Mouse (Mus musculus): ENCODE data around the gene Atp8a2.
"Not testable (repeated sequence)": the region's sequence is repeated elsewhere in the genome, so short reads cannot be mapped to it uniquely, and the experiment has no call there.

Gene Atp8a2

DNA sequence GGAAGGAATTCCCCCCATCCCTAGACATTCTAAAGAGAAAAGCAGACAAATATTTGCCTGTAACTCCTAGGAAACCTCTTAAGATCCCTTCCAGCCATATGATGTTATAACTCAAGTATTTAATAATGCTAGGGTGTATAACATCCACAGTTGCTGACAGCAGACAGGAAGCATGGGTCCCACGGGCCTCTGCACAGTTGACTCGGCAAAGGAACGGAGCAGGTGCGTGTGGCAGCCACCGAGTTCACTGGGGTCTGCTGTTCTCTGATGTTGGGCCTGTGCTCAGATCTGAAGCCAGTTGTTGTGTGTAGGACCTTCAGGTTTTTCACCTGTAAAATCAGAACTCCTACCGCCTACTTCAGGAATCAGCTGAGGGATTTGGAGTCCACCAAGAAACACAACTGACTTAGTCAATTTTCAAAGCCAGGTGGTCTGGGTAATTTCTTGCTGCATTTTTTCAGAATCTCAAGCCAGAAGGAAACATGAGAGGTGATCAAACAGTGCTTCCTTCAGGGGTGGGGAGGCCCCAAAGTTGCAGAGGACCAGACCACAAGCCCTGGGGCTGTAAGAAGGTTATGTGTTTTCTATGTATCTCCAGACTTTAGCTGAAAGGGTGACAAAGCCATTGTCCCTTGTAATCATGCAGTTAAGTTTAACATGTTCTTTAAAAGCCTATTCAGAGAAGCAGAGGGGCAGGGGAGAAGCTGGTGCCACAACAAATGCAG lies 338.3 kb downstream of the Atp8a2 start:
- DNase-seq (ENCODE audit: extremely low read depth, low read depth, low spot score): no peak

DNA sequence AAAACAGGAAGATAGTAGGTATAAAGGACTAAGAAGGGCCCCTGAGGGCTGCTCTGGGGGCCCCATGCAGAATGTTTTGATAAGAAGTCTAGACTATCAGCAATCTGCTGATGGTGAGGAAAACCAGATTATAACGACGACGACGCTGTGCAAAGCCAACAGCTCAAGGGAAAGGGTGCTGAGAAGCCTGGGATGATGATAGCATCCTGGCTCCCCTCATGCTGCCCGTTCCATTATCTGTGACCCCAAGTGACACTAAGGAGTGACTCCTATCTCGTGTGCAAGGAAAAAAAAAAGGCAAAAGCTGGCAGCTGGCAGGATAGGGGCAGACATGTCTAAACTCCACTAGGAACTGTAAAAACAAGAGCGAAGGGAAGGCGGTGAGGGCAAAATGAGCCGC lies 343.8 kb downstream of the Atp8a2 start:
- no peak for DNase-seq (ENCODE audit: extremely low read depth, low read depth, low spot score)

DNA sequence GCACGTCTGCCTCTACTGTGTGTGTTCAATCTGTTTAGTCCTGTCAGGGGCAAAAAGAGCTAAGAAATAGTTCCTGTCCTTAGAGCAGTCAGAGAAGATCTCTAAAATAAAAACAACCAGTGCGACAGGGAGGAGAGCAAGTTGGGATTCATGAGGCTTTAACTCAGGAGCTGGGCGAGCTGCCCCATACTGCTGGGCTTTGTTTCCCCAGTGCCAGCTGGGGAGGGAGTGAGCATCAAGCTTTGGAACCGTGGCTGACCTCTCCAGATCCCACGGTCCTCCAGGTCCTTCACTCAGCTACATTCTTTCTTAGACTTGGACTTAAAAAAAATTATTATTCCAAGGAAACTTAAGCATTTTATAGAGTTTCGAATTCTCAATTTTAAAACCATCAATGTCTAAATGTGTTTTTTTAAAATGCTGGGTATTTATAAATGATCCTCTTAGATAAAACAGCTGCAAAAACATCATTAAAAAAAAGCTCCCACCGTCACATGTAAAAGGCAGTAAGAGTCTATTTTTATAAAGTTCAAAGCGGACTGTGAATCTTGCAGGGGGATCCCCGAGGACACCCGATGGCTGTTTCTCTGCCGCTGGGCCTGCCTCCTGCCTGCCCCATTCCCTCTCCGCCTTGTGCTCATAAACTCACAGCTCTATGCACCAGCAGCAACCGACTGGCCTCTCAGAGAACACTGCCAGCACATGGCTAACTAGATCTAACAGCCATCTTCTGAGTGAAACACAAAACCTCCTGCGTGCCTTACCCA lies 350.2 kb downstream of the Atp8a2 start:
- no peak for DNase-seq (ENCODE audit: extremely low read depth, low read depth, low spot score)

DNA sequence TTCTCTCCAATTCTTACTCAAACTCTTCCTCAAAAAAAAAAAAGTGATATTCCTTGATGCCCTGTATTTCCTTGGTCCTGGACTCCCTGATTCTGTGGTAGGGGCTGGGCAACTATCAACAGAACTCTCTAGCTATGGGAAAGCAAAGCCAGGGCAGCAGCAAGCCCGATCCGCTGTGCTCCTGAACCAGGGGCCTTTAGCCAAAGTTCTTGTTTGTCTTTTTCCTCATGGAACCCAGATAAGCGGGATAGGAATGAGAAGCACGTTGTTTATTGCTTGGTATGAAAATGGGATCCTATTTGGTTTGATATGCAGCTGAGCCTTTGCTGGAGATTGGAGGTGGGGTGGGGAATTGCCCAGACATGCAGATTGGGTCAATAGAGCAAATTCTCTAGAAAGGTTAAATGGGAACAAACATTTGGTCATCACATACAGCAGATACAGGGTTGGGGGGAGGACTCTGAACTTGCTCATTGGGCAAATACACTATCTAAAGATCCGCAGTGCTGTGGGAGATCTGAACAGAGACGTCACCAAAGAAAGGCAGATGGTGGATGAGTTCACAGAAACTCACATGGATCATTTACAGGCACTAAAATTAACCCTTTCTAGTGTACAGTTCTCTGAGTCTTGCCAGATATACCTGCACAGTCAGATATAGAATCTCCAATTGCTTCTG lies 353.6 kb downstream of the Atp8a2 start:
- no peak for DNase-seq (ENCODE audit: extremely low read depth, low read depth, low spot score)

DNA sequence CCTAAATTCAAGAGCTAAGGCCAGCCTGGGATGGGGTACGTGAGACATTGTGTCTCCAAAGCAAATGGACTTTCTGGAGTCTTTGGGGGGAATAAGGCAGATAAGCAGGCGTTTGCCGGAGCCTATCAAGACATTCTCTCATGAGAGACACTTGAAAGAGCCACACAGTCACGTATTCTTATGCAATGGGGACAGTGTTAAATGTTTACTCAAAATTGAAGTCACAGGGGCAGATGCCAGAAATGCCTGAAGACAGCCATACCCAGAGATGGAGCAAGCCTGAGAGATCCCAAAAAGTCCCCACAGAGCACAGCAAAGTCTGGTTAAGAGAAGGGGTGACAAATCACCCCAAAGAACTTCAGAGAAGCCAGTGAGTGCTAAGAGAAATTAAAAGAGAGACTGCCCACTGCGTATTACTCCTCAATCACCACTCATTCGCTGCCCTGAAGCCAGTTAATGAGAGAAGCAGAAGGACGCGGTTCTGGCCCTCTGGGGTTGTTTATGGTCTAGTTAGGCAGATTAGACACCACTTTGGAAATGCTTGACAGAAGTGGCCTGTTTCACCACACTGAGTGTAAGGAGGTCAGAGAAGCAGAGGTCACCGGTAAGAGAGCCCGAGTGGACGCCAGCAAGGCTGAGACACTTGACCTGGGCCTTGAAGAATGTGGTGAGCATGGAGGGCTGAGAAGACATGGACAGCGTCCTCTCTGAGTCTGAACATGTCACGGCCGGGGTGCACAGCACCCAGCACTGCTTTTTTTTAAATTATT lies 356.8 kb downstream of the Atp8a2 start:
- DNase-seq (ENCODE audit: extremely low read depth, low read depth, low spot score): no peak

DNA sequence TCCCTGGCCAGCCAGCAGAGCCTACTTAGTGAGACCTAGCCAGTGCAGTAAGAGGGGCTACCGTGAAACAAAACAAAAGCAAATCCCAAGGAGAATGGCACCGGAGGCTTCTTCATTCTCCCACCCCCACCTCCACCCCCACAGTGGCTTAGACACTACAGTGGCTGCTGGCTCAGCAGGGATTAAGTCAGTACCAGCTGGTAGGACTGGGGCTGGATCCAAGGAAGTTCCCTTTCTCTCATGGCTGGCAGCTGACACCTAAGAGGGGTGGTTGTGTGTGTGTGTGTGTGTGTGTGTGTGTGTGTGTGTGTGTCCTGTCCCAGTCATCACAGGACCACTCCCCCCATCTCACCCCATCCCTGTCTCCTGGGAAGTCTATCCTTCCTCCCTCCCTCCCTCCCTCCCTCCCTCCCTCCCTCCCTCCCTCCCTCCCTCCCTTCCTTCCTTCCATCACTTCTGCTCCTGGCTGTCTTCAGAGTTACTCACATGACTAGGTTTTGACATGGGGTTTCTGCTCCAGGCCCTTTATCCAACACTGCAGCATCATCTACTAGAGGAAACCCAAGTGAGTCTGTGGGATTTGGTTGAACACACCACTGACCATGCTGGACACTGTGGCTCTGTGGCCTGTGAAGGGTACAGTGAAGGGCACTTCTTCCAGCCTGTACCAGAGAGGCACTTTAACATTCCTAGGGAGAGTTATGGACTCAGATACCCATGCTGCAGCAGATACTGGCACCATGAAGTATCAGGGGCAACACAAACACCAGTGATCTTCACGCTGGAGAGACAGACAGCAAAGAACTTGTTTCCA lies 358.3 kb downstream of the Atp8a2 start:
- not testable (repeated sequence) for DNase-seq (ENCODE audit: extremely low read depth, low read depth, low spot score)

DNA sequence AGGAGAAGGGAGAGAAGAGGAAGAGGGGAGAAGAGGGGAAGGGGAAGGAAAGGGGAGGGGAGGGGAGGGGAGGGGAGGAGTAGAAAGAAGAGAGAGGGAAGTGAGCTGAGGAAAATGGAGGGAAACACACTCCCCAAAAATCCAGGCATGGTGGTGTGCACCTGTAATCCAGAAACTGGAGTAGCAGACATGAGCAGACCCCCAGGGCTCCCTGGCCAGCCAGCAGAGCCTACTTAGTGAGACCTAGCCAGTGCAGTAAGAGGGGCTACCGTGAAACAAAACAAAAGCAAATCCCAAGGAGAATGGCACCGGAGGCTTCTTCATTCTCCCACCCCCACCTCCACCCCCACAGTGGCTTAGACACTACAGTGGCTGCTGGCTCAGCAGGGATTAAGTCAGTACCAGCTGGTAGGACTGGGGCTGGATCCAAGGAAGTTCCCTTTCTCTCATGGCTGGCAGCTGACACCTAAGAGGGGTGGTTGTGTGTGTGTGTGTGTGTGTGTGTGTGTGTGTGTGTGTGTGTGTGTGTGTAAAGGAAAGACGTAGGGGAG lies 359.2 kb downstream of the Atp8a2 start:
- not testable (repeated sequence) for DNase-seq (ENCODE audit: extremely low read depth, low read depth, low spot score)

DNA sequence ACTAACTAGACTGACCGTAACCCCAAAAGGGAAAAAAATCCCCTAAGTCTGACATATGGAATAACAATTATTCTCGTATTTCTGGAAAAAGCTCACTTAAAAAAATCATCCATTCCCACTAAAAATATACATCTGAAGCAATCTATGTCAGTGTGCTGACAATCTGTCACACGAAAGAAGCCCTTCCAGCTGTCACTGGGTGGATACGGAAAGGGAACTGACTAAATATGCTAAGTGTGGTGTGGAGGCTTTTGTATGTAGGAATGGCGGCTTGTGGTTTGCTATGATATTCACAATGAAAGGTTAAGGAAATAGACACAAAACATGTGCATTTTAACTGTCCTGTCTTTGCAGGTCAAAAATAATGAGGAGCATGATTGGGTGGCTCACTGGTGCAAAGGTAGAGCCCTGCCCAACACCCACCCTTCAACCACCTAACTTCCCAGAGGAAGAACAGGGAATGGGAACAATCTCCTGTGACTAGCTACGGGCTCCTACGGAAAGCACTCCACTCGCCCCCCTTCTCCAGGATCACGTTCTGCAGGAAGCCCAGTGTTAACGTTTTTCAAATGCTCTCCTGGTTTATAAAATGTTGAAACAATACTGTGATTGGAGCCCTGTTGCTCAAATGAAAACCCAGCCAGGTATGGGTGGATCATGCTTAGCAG lies 360.0 kb downstream of the Atp8a2 start:
- no peak for DNase-seq (ENCODE audit: extremely low read depth, low read depth, low spot score)

DNA sequence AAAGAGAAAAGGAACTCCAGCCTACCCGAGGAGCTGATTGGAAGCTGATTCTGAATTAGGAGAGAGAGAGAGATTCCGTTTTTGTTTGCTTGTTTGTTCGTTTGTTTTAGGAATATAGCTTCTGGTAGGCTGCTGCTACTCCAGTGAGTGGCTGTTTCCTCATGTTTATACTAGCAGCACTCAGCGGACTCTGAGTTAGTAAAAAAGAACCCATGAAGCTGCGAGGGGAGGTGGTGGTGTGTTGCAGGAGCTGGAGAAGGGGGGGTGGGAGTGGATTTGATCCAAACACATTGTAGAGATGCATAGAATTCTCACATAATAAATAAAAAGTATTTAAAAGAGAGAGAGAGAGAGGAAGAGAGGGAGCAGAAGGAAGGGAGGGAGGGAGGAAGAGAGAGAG lies 367.4 kb downstream of the Atp8a2 start:
- no peak for DNase-seq (ENCODE audit: extremely low read depth, low read depth, low spot score)

DNA sequence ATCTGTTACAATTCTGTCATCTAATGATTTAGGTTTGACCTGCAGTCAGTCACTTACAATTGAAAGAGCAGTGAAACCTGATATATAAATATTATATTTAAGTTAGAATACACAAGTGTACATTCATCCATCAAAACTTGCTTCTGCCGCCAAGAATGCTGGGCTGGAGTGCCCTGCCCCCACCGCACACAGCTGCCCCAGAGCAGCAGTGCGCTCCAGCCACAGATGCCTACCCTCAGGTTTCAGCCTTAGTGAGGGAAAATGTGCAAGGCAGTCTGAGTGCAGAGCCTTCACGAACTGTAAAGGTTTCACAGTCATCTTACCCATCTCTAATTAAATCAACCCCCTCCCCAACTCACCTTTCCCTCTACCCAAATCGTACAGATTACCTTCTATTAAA lies 369.6 kb downstream of the Atp8a2 start:
- no peak for DNase-seq (ENCODE audit: extremely low read depth, low read depth, low spot score)

DNA sequence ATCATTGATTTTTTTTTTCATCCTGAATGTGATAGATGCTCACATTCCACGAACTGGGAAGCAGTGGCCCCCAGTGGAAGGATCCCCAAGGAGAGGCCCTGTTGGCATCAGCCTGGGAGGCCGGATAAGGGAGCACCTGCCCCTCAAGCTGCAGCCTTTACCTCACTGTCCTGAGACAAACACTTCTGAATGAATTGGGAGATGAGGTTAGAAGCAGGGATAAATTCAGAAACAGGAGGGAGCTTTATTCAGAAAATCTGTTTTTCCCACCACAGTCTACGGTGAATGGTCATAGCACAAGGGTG lies 376.9 kb downstream of the Atp8a2 start:
- DNase-seq (ENCODE audit: extremely low read depth, low read depth, low spot score): no peak

DNA sequence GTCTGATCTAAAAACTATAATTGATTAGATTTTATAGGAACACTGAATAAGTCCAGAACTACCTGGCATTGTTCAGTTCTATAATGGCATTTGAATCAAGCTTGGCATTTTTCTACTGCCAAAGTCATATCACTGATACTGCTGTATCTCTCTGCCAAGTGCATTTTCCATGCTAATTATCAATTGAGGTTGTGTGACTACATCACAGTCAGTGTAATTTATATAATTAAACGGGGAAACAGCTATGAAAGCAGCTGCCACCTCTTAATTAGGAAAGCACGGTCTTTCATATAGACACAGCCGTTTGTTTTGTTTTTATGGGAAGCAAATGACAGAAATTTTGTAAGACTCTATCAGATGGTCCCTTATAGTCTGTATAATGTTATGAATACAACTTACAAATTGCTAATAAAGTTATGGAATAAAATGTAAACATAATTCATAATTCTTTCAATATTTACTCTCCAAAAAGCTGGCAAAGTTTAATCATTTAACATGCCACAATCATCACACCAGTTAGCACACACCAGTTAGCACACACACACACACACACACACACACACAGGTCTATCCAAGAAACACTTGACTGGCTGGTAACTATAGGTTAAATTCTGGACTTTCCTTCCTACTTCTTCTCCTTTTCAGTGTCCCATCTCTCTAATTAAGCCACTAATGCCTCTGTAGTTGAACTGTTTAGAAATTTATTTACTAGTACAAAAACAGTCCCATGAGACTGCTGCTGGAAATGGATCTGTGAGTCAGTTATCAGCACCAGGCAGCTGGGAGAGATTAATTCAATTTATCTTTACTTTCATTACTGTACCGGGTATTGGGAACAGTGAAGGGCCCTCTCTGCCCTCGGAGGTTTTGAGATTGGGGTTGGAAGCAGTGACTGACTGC lies 377.5 kb downstream of the Atp8a2 start:
- no peak for DNase-seq (ENCODE audit: extremely low read depth, low read depth, low spot score)

DNA sequence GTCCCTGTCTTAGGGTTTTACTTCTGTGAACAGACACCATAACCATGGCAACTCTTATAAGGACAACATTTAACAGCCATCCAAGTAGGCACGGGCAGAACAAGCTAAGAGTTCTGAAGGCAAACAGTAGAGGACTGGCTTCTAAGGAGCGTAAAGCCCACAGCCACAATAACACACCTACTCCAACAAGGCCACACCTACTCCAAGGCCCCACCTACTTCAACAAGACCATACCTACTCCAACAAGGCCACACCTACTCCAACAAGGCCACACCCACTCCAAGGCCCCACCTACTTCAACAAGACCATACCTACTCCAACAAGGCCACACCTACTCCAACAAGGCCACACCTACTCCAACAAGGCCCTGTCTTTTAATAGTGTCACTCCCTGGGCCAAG lies 386.7 kb downstream of the Atp8a2 start:
- DNase-seq (ENCODE audit: extremely low read depth, low read depth, low spot score): not testable (repeated sequence)

DNA sequence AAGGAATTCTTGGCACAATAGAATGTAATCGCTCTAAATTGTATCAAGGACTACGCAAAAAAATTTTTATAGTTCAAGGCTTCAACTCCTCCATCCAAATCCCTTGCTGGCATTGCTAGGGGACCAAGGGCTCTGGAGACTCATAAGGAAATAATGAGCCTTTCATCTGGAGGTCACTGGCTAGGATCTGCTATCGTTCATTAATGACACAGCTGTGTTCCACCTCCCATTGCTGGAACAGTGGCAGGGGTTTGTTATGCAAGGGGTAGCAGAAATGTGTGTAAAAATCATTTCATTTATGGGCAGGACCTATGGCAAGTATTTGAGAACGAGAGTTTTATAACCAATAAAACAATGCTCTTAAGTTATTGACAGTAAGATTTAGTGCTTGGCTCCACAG lies 387.2 kb downstream of the Atp8a2 start:
- no peak for DNase-seq (ENCODE audit: extremely low read depth, low read depth, low spot score)

DNA sequence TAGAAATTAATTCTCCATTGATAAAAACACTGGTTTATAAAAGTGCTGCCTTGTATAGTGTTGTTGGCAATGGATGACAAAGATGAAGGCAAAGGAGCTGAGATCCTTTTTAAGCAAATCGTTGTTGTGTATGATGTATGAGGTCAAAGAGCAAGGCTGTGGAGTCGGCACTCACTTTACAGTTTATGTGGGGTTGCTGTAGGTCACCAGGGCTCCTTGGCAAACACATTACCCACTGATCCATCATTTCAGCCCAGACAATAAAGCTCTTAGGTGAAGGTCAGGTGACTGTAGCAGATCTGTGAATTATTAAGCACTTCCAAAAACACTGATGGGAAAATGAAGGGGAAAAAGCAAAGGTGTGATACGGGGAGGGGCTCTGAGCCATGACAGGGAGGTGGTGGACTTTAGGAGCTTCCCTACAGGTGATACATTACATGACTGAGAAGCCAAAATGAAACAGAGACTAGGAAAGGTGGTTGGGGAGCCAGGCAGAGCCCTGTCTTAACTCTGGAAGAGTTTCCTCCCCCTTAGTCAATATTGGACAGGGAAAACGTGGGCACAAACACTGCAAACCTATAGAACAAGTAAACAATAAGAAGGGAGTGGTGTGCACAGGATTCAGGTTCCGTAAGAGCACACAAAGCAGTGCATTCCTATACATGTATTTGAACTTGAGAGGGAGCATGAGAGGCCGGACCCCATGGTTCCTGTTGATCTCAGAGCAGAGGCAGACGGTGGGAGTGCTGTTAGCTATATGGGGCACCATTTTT lies 389.3 kb downstream of the Atp8a2 start:
- DNase-seq (ENCODE audit: extremely low read depth, low read depth, low spot score): no peak

DNA sequence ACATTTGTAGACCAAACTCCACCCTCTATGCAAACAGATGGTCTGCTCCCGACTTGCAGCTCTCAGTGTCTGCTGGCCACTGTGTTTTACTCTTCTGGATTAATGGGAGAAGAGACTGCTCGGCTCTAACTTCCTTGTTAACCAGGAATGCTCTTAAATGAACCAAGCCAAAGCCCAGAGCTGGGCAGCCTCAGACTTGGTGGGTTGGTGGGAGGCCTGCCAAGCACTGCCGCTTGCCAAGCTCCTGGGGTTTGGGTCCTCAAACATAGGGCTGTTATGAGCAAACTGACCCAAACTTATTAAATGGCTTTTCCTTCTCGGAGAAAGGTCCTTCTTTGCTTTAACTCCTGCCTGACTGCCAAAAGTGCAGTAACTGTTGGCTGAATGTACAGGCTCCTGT lies 390.1 kb downstream of the Atp8a2 start:
- no peak for DNase-seq (ENCODE audit: extremely low read depth, low read depth, low spot score)

DNA sequence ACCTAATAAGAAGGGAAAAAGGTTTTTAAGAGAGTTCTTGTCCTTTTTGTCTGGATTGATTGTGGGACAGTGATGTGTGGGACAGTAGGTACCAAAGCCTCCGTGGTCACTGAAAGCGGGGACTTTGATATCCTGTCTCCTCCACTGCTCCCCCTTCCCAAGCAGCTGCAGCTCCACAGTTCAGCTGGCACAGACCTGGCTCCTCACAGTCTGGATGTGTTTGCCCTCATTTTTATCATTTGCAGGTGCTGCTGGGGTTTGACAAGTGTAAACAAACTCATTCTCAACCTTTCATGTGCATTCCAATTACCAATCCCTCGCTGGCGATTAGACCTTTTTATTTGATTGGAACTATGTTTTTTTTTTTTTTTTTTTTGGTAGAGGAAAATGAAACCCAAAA lies 390.8 kb downstream of the Atp8a2 start:
- DNase-seq (ENCODE audit: extremely low read depth, low read depth, low spot score): no peak

DNA sequence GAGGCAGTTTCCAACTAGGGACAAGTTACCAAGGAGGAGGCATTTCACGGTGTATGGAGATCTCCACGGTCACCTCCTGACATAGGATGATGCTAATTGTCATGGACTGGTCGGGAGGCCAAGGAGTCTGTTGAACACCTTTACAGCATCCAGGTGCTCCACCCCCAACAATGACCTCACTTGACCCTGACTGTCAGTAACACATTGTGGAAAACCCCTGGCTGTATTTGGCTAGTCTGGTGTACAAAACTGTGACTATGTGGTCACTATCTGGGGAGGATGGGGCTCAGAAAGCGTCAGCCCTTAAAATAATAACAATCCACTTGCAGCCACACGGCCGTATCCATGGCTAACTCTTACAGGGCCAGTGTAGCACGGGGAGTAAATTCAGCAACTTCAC lies 391.3 kb downstream of the Atp8a2 start:
- DNase-seq (ENCODE audit: extremely low read depth, low read depth, low spot score): no peak
